16 mouse cellular contexts compared by ENCODE assay signal in the genomic region with DNA sequence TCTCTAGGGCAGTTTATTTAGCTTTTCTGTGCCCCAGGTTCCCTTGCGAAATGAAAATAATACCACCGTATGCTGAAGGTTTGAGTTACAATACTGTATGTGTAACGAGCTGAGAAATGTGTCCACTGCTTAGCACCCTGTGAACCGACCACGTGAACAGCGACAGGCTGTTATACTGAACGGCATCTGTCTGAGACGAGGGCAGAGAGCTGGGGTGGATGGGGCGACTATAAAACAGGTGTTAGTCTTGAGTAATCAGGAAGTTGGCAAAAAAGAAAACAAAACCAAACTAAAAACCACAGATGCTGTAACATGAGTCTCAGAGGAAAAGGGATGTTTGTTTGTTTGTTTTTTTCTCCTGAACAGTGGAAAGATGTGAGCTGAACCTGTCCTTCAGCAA. TPM values are rescaled to one million over a fixed set of nuclear protein-coding genes. Genes with fewer than 3 reads are reported as not detected.
DNase-seq lines count a peak whose midpoint lies in the region; ATAC-seq and TF ChIP-seq lines count a peak whose summit lies in the region.
"Had no signal": no experiment of that assay in that cellular context is flagged by ENCODE, and none has a peak within 500 bp of the region (broad histone marks: within the 10 kb centered on the region; RNA-seq: fewer than 3 reads in every experiment).

No protein-coding gene starts in this region.

- no peak for TF ChIP-seq CTCF in lung, postnatal 0 days (IDR thresholded peaks at IDR 0.05)

- no peak overlapping the region for H3K9ac ChIP-seq in lung, postnatal 0 days (replicated peaks; ENCODE audit: low read depth)
- H3K9ac ChIP-seq: hindbrain, embryonic 15.5 days; limb, embryonic 12.5 days; neural tube, embryonic 12.5 days; stomach, embryonic 15.5 days had no signal

- 55% methylated on average over 9 of the region's 9 CpGs for WGBS in lung, postnatal 0 days

- 0 out of 2 replicates have a peak overlapping the region, but pooled peaks have one; percentile 97 for H3K27ac ChIP-seq in lung, postnatal 0 days (ENCODE audit: low read length)
- H3K27ac ChIP-seq: hindbrain, embryonic 15.5 days; limb, embryonic 12.5 days; neural tube, embryonic 12.5 days; stomach, embryonic 15.5 days had no signal

- ATAC-seq in lung, postnatal 0 days = no peak
- ATAC-seq in inflammation-experienced regulatory T-cells, adult 6 months = no peak
- ATAC-seq in megakaryocyte-erythroid progenitor cell, adult 5-6 weeks (replicated peaks; ENCODE audit: low FRiP score, low TSS enrichment, poor library complexity, severe bottlenecking) = no peak

- no peak overlapping the region for H3K4me2 ChIP-seq in lung, postnatal 0 days (replicated peaks; ENCODE audit: low read depth, low read length)
- H3K4me2 ChIP-seq: hindbrain, embryonic 15.5 days had no signal

- H3K27me3 ChIP-seq in lung, postnatal 0 days (replicated peaks; ENCODE audit: insufficient read depth, low read length) = no peaks in the 10 kb centered on the region
- H3K27me3 ChIP-seq in megakaryocyte, embryonic 14.5 days (replicated peaks) = no peaks in the 10 kb centered on the region
- H3K27me3 ChIP-seq: hindbrain, embryonic 15.5 days; limb, embryonic 12.5 days; neural tube, embryonic 12.5 days; stomach, embryonic 15.5 days had no signal

- no peaks in the 10 kb centered on the region for H3K9me3 ChIP-seq in lung, postnatal 0 days (ENCODE audit: low read length)
- no peaks in the 10 kb centered on the region for H3K9me3 ChIP-seq in megakaryocyte, embryonic 14.5 days
- H3K9me3 ChIP-seq: hindbrain, embryonic 15.5 days; limb, embryonic 12.5 days; neural tube, embryonic 12.5 days; stomach, embryonic 15.5 days had no signal

- H3K4me1 ChIP-seq in lung, postnatal 0 days (ENCODE audit: insufficient read depth, low read depth, low read length) = peaks cover 13% of the 10 kb centered on the region; the same call in 1 of the 2 replicates
- H3K4me1 ChIP-seq in megakaryocyte, embryonic 14.5 days = peaks cover 48% of the 10 kb centered on the region

- H3K4me3 ChIP-seq in lung, postnatal 0 days (ENCODE audit: low read depth, low read length) = no peak overlapping the region
- peak overlapping the region; percentile 99 for H3K4me3 ChIP-seq in megakaryocyte, embryonic 14.5 days (replicated peaks)
- H3K4me3 ChIP-seq: hindbrain, embryonic 15.5 days; limb, embryonic 12.5 days; neural tube, embryonic 12.5 days; stomach, embryonic 15.5 days had no signal

- H3K36me3 ChIP-seq in lung, postnatal 0 days (ENCODE audit: insufficient read depth, low read length) = no peaks in the 10 kb centered on the region
- peaks cover 11% of the 10 kb centered on the region for H3K36me3 ChIP-seq in megakaryocyte, embryonic 14.5 days (replicated peaks; ENCODE audit: low read length)
- H3K36me3 ChIP-seq: hindbrain, embryonic 15.5 days; limb, embryonic 12.5 days; neural tube, embryonic 12.5 days; stomach, embryonic 15.5 days had no signal

- peak; percentile 2 for DNase-seq in cerebellum, adult 8-10 months
- no peak for DNase-seq in cerebellum, adult 18-20 months
- no peak for DNase-seq in lung, postnatal 0 days (ENCODE audit: low spot score)
- DNase-seq in lung, postnatal 10 days = no peak
- DNase-seq in thymus, postnatal 4 days = peak; percentile 69
- DNase-seq: right cerebral cortex, adult 18-20 months had no signal

- no peak for TF ChIP-seq EP300 in lung, postnatal 0 days (IDR thresholded peaks at IDR 0.05)

RNA-seq across cellular contexts. Expression of gene Txn1, which starts 1.9 kb away (rescaled TPM):
- polyA plus RNA-seq in lung, postnatal 0 days (2015; fragmentation: Nextera tagmentation; extraction: Ambion mirVana) = 380 and 393 TPM in 2 replicates
- polyA plus RNA-seq in megakaryocyte, embryonic 14.5 days (2012; ENCODE audit: insufficient read depth, low replicate concordance) = 8.1 and 23.7 TPM in 2 replicates
- 100 to 1,000 TPM; 126 to 295 (median 141) TPM for polyA plus RNA-seq in inflammation-experienced regulatory T-cells, adult 6 months (2017; shearing (Covaris generic))
- 312 and 352 TPM in 2 replicates for total RNA-seq in megakaryocyte-erythroid progenitor cell, adult 5-6 weeks (2014; fragmentation: Nextera tagmentation)
- total RNA-seq in megakaryocyte-erythroid progenitor cell, adult 5-6 weeks (2017) = 194 and 197 TPM in 2 replicates

RNA-seq across cellular contexts. Expression of gene D630039A03Rik, which starts 42.0 kb away (rescaled TPM):
- 2.7 and 3.0 TPM in 2 replicates for polyA plus RNA-seq in lung, postnatal 0 days (2015; fragmentation: Nextera tagmentation; extraction: Ambion mirVana)
- polyA plus RNA-seq in megakaryocyte, embryonic 14.5 days (2012; ENCODE audit: insufficient read depth, low replicate concordance) = not detected in 2 replicates
- polyA plus RNA-seq in inflammation-experienced regulatory T-cells, adult 6 months (2017; shearing (Covaris generic)) = 10 to 100 TPM in 2 of 3 experiments, 1 to 10 TPM in 1; 8.9 to 18.3 (median 18.2) TPM
- 1.1 TPM in 1 of 2 replicates, not detected in the other for total RNA-seq in megakaryocyte-erythroid progenitor cell, adult 5-6 weeks (2014; fragmentation: Nextera tagmentation)
- total RNA-seq in megakaryocyte-erythroid progenitor cell, adult 5-6 weeks (2017) = not detected in 2 replicates

RNA-seq across cellular contexts. Expression of gene Txndc8, which starts 50.8 kb away (rescaled TPM):
- polyA plus RNA-seq in lung, postnatal 0 days (2015; fragmentation: Nextera tagmentation; extraction: Ambion mirVana) = not detected in 2 replicates
- polyA plus RNA-seq in megakaryocyte, embryonic 14.5 days (2012; ENCODE audit: insufficient read depth, low replicate concordance) = not detected in 2 replicates
- polyA plus RNA-seq in inflammation-experienced regulatory T-cells, adult 6 months (2017; shearing (Covaris generic)) = not detected
- not detected in 2 replicates for total RNA-seq in megakaryocyte-erythroid progenitor cell, adult 5-6 weeks (2014; fragmentation: Nextera tagmentation)
- total RNA-seq in megakaryocyte-erythroid progenitor cell, adult 5-6 weeks (2017) = not detected in 2 replicates
- total RNA-seq: layer of hippocampus, adult 8-10 months had no signal
- polyA plus RNA-seq: frontal cortex, adult 2 months; heart, embryonic 11.5 days; hindbrain, embryonic 15.5 days; limb, embryonic 12.5 days; neural tube, embryonic 12.5 days; stomach, embryonic 15.5 days had no signal

Comparison
In these comparisons a context has a peak if more than half of its experiments do, and no peak if none do; other contexts are left out.
1. DNase-seq: peak in cerebellum, adult 8-10 months (single experiment) and thymus, postnatal 4 days (single experiment); none in cerebellum, adult 18-20 months (0 of 2), lung, postnatal 0 days (single experiment) and lung, postnatal 10 days (single experiment).